In the genomic region with DNA sequence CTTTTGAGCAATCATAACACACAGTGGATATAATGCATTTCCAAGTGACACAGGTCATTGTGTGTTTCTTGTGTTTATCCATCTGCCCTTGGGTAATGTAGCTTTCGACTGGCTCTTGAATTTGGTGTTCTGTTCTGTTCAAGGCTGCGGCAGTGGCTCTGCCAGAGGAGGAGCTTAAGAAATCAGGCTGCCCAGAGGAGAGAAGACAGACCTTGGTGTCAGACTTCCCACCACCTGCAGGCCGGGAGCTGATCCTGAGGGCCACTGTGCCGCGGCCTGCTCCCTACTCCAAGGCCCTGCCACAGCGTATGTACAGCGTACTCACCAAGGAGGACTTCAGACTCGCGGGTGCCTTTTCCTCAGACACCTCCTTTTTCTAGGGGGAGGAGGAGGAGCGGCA, we compare ENCODE assay signal across 15 mouse cellular contexts.
"Had no signal": no experiment of that assay in that cellular context is flagged by ENCODE, and none has a peak within 500 bp of the region (broad histone marks: within the 10 kb centered on the region; RNA-seq: fewer than 3 reads in every experiment).

No protein-coding gene starts in this region.

- H3K9ac ChIP-seq: limb, embryonic 13.5 days; liver, embryonic 14.5 days; midbrain, embryonic 12.5 days; neural tube, embryonic 12.5 days had no signal

- DNase-seq: kidney, adult 9 months; kidney, postnatal 36 days; layer of hippocampus, adult 9-11 months; layer of hippocampus, postnatal 36 days; left cerebral cortex, postnatal 4 days; lung, adult 18-20 months; right cerebral cortex, postnatal 4 days; spleen, adult 18-20 months; thymus, adult 18-20 months; thymus, postnatal 14 days had no signal

- H3K27me3 ChIP-seq: limb, embryonic 13.5 days; midbrain, embryonic 12.5 days; neural tube, embryonic 12.5 days had no signal

- H3K4me1 ChIP-seq: limb, embryonic 13.5 days; midbrain, embryonic 12.5 days; neural tube, embryonic 12.5 days had no signal

- H3K4me3 ChIP-seq: limb, embryonic 13.5 days; midbrain, embryonic 12.5 days; neural tube, embryonic 12.5 days had no signal

- H3K27ac ChIP-seq: kidney, postnatal 0 days; limb, embryonic 13.5 days; liver, embryonic 14.5 days; midbrain, embryonic 12.5 days; neural tube, embryonic 12.5 days had no signal

- H3K4me2 ChIP-seq: limb, embryonic 13.5 days; midbrain, embryonic 12.5 days; neural tube, embryonic 12.5 days had no signal

- H3K9me3 ChIP-seq: midbrain, embryonic 12.5 days; neural tube, embryonic 12.5 days had no signal
